11 mouse cellular contexts compared by ENCODE assay signal in the genomic region with DNA sequence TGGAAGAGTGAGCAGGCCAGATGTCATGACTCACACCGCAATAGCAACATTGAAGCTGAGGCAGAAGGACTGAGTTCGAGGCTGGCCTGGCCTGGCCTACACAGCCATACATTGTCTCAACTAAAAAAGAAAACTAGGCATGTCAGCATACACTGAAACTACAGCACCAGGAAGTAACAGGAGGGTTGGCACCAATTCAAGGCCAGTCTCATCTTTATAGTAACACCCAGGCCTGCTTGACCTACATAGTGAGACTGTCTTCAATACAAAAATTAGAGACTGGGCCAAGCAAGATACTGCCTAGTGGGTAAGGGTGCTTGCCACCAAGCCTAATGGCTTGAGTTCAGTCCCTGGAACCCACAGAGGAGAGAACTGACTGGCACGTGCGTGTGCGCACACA.
"Had no signal": no experiment of that assay in that cellular context is flagged by ENCODE, and none has a peak within 500 bp of the region (broad histone marks: within the 10 kb centered on the region; RNA-seq: fewer than 3 reads in every experiment).

No protein-coding gene starts in this region.

- DNase-seq: kidney, adult 18-20 months; kidney, adult 9 months; kidney, postnatal 14 days; kidney, postnatal 4 days; liver; lung, adult 18-20 months; right cerebral cortex, adult 18-20 months; right cerebral cortex, postnatal 14 days; right cerebral cortex, postnatal 4 days; thymus, adult 2 months; thymus, postnatal 14 days had no signal
